Mouse (Mus musculus) adrenal gland, adult (tissue): ENCODE data around the gene Rad51b.

Source experiments
- DNase-seq, 2 experiments: peaks; one replicate each; pipeline ENCODE4 v3.0.0; 2022 to 2023; ENCODE audit warnings: low spot score in 1 of 2; ENCODE audit not compliant: inconsistent age in 2 of 2

Rad51b gene

GRCm38 (mm10) chr12:79297121-79297576, at the start of gene Rad51b:
TSS of gene Rad51b (plus strand) at chr12:79297282.
- DNase-seq, result peak; percentile 76 to 93

GRCm38 (mm10) chr12:79248110-79248509, 49.0 kb upstream of the Rad51b start:
- DNase-seq, result no peak

GRCm38 (mm10) chr12:79253294-79254053, 43.6 kb upstream of the Rad51b start:
- DNase-seq, result no peak

- DNase-seq, result no peak
Measured at GRCm38 (mm10) chr12:79254975-79255374, 42.1 kb upstream of the Rad51b start.

- DNase-seq, result no peak
Measured at GRCm38 (mm10) chr12:79260154-79260553, 36.9 kb upstream of the Rad51b start.

- peak in 1 of 2 experiments; percentile 40 for DNase-seq
Measured at GRCm38 (mm10) chr12:79261035-79261434, 36.0 kb upstream of the Rad51b start.

- DNase-seq, result no peak
Measured at GRCm38 (mm10) chr12:79272604-79273003, 24.5 kb upstream of the Rad51b start.

- DNase-seq, result no peak
Measured at GRCm38 (mm10) chr12:79279513-79280115, 17.5 kb upstream of the Rad51b start.

- DNase-seq, result no peak
Measured at GRCm38 (mm10) chr12:79282595-79282994, 14.5 kb upstream of the Rad51b start.

GRCm38 (mm10) chr12:79292874-79293273, 4.2 kb upstream of the Rad51b start:
- peak in 1 of 2 experiments; percentile 37 for DNase-seq

- peak; percentile 94 to 98 for DNase-seq
Measured at GRCm38 (mm10) chr12:79296126-79296816, 811 bp upstream of the Rad51b start, which contains the start of gene Zfyve26. TSS of gene Zfyve26 (minus strand) at chr12:79296304.

- no peak for DNase-seq
Measured at GRCm38 (mm10) chr12:79297884-79298636, 978 bp downstream of the Rad51b start.

GRCm38 (mm10) chr12:79301802-79302201, 4.7 kb downstream of the Rad51b start:
- DNase-seq, result no peak

- DNase-seq, result no peak
Measured at GRCm38 (mm10) chr12:79305131-79305530, 8.0 kb downstream of the Rad51b start.

- no peak for DNase-seq
Measured at GRCm38 (mm10) chr12:79306013-79306412, 8.9 kb downstream of the Rad51b start.

GRCm38 (mm10) chr12:79313721-79314120, 16.6 kb downstream of the Rad51b start:
- no peak for DNase-seq

GRCm38 (mm10) chr12:79317339-79317738, 20.3 kb downstream of the Rad51b start:
- DNase-seq, result no peak

GRCm38 (mm10) chr12:79320895-79321294, 23.8 kb downstream of the Rad51b start:
- DNase-seq, result peak in 1 of 2 experiments; percentile 31

GRCm38 (mm10) chr12:79322539-79322938, 25.5 kb downstream of the Rad51b start:
- peak in 1 of 2 experiments; percentile 52 for DNase-seq

- no peak for DNase-seq
Measured at GRCm38 (mm10) chr12:79326236-79326635, 29.2 kb downstream of the Rad51b start.

GRCm38 (mm10) chr12:79326745-79327144, 29.7 kb downstream of the Rad51b start:
- DNase-seq, result no peak
